Mouse (Mus musculus) liver, postnatal 0 days (tissue): ENCODE results near the gene Cib1. TPM values are rescaled to one million over a fixed set of nuclear protein-coding genes. Genes with fewer than 3 reads are reported as not detected.

Source experiments
- ATAC-seq: fragments of 200-750 bp; cut with Nextera tagmentation; 2 replicates; pipeline ENCODE4 v1.8.0; 2017; ENCODE audit warnings: mild to moderate bottlenecking, moderate library complexity
- DNase-seq: peaks from one replicate; pipeline ENCODE4 v3.0.0-alpha.2; 2016
- H3K27ac ChIP-seq: fragments of 300-500 bp; sonication (generic); 2 replicates; pipeline ENCODE4 v1.5.1; 2014; ENCODE audit warnings: antibody characterized with exemption, moderate library complexity, mild to moderate bottlenecking, low read depth
- H3K27me3 ChIP-seq: fragments of 300-500 bp; sonication (generic); 2 replicates; pipeline ENCODE4 v1.6.1; 2014; ENCODE audit warnings: low read length, control low read depth, mixed read lengths; ENCODE audit not compliant: insufficient read depth
- H3K36me3 ChIP-seq: fragments of 300-500 bp; sonication (generic); replicated peaks from 2 replicates; pipeline ENCODE4 v1.6.1; 2014; ENCODE audit warnings: mild to moderate bottlenecking, control low read depth, low read length, moderate library complexity, mixed read lengths; ENCODE audit not compliant: insufficient read depth
- H3K4me1 ChIP-seq: fragments of 300-500 bp; sonication (generic); 2 replicates; pipeline ENCODE4 v1.6.1; 2014; ENCODE audit warnings: antibody characterized with exemption, mild to moderate bottlenecking, control low read depth; ENCODE audit not compliant: insufficient read depth
- H3K4me2 ChIP-seq: fragments of 300-500 bp; sonication (generic); 2 replicates; pipeline ENCODE4 v1.6.1; 2014; ENCODE audit warnings: low read depth, mild to moderate bottlenecking, low read length, moderate library complexity, mixed read lengths
- H3K4me3 ChIP-seq: fragments of 300-500 bp; sonication (generic); 2 replicates; pipeline ENCODE4 v1.5.1; 2014; ENCODE audit warnings: low read depth, low read length
- H3K9ac ChIP-seq: fragments of 300-500 bp; sonication (generic); replicated peaks from 2 replicates; pipeline ENCODE4 v1.6.1; 2014; ENCODE audit warnings: mild to moderate bottlenecking, moderate library complexity
- H3K9me3 ChIP-seq: fragments of 300-500 bp; sonication (generic); 2 replicates; pipeline ENCODE4 v1.6.1; 2016; ENCODE audit warnings: mild to moderate bottlenecking, control low read depth, low read length, mixed read lengths
- CTCF ChIP-seq: sonication (generic); IDR thresholded peaks from 2 replicates; pipeline ENCODE4 v1.5.1; 2016; ENCODE audit warnings: antibody characterized with exemption, low read depth
- EP300 ChIP-seq: IDR thresholded peaks from 2 replicates; pipeline ENCODE4 v1.6.1; 2016; ENCODE audit warnings: antibody characterized with exemption, low read depth, mild to moderate bottlenecking
- WGBS: fragments of 180-500 bp; shearing (Covaris S2); extraction: QIAGEN DNeasy Blood & Tissue Kit; methylation state at CpG from one replicate; pipeline ENCODE4 v1.1.7; 2014; ENCODE audit not compliant: insufficient replicate concordance; 5-methylcytosine and 5-hydroxymethylcytosine counted together
- polyA plus RNA-seq: library from polyadenylated mRNA; unstranded; fragments of >200 nt; fragmentation: Nextera tagmentation; extraction: Ambion mirVana; gene quantifications from 2 replicates; pipeline ENCODE4 v1.2.1, GENCODE M21; 2015

The Cib1 gene
- polyA plus RNA-seq, 1 experiment from 2014 or later = 89.2 TPM

DNA sequence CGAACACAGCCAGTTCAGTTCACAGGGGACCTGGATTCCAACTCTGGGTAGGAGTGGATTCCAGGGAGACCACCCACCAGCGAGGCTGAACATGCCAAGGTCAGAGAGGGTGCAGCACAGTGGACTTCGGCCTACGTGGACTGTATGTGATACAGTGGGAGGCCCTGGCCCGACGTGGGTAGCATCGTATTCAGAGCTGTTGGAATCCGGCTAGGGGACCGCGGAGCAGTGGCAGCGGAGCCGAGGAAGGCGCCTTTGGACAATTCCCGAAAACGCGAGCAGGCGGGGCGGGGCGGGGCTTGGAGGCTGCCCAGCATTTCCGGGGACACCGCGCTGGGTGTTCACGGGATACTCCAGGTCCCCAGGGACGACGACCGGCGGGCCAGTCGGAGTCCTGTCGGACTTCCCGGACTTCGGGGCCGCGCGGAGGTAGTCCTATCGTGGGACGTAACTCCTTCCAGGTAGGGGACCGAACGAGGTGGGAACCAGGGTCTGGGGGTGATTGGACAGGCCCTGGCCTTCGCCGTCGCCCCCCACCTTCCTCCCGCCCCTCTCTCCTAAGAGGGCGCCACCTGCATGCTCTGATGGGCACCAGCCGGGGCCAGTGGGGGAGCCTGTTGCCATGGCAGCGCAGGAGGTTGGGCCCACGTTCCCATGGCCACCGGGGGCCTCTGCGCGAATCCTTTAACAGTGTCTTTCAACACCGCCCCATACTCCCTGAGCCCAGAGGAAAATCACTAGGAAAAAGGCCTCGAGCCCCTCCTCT, 45.9 kb downstream of the Cib1 start, which contains the start of gene Sema4b:
Gene Sema4b, plus strand, starts transcription at position 311 of the 766 bp plus-strand sequence.
- 4% methylated on average over 49 of the region's 51 CpGs for WGBS
- Histone ChIP-seq H3K4me3 (peak within 1 kb of the TSS; percentile 73), H3K36me3 (no peaks in the 10 kb centered on the region), H3K9me3 (no peaks in the 10 kb centered on the region), H3K9ac (peak within 1 kb of the TSS; percentile 64), H3K27me3 (no peaks in the 10 kb centered on the region), H3K4me1 (peaks cover 59% of the 10 kb centered on the region), H3K4me2 (peak within 1 kb of the TSS; percentile 93), H3K27ac (peak within 1 kb of the TSS; percentile 83)
- peak; percentile 54 for TF ChIP-seq CTCF
- no peak for TF ChIP-seq EP300
- DNase-seq (peak; percentile 89), ATAC-seq (peak; percentile 86)

- ATAC-seq (peak; percentile 67), DNase-seq (peak; percentile 70)
- WGBS = 25% methylated on average over 8 of the region's 8 CpGs
- H3K4me1 ChIP-seq = peaks cover 54% of the 10 kb centered on the region
- no peaks in the 10 kb centered on the region for H3K9me3 ChIP-seq
- TF ChIP-seq CTCF (no peak), EP300 (peak; percentile 91)
- H3K4me3 ChIP-seq = peak overlapping the region; percentile 73
- H3K9ac ChIP-seq = peak overlapping the region; percentile 64
- no peaks in the 10 kb centered on the region for H3K36me3 ChIP-seq
- H3K4me2 ChIP-seq = peak overlapping the region; percentile 93
- H3K27ac ChIP-seq = peak overlapping the region; percentile 83
- H3K27me3 ChIP-seq = no peaks in the 10 kb centered on the region
Observed at GRCm38 (mm10) chr7:80186021-80186420, 46.6 kb downstream of the Cib1 start.

DNA sequence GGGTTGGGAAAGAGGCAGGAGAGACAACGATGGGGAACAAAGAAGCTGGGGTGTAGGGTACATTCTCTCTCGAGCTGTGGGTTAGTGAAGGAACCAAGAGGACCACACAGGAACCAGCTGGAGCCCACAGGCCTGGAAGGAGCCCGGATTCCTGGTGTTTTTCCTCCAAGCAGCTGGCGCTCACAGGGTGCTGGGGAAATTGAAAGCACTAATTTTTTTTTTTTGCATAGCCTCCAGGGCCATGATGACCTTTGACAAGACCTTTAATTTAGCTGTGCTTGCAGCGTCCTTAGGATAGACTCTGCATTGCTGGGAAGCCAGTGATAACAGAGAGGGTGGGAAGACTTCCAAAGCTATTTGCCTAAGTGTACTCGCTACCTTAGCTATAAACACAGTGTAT, 47.6 kb downstream of the Cib1 start:
- peak overlapping the region; percentile 93; the same call in 1 of the 2 replicates for H3K4me2 ChIP-seq
- DNase-seq = no peak
- 36% methylated on average over 6 of the region's 6 CpGs for WGBS
- H3K27ac ChIP-seq = peak overlapping the region; percentile 83
- H3K36me3 ChIP-seq = no peaks in the 10 kb centered on the region
- ATAC-seq = no peak
- H3K4me3 ChIP-seq = no peak overlapping the region
- no peaks in the 10 kb centered on the region for H3K27me3 ChIP-seq
- H3K9ac ChIP-seq = no peak overlapping the region; the same call in 1 of the 2 replicates
- TF ChIP-seq EP300 = peak; percentile 33; the same call in 1 of the 2 replicates
- no peak for TF ChIP-seq CTCF
- H3K4me1 ChIP-seq = peaks cover 52% of the 10 kb centered on the region
- no peaks in the 10 kb centered on the region for H3K9me3 ChIP-seq

- no peak for TF ChIP-seq EP300
- TF ChIP-seq CTCF = no peak
- Histone ChIP-seq H3K27me3 (no peaks in the 10 kb centered on the region), H3K4me1 (peaks cover 52% of the 10 kb centered on the region), H3K9ac (no peak overlapping the region; the same call in 1 of the 2 replicates), H3K36me3 (no peaks in the 10 kb centered on the region), H3K27ac (peak overlapping the region; percentile 83), H3K4me3 (no peak overlapping the region), H3K9me3 (no peaks in the 10 kb centered on the region), H3K4me2 (no peak overlapping the region)
- 50% methylated on average over 4 of the region's 4 CpGs for WGBS
- no peak for ATAC-seq
- DNase-seq = no peak
Observed at GRCm38 (mm10) chr7:80184551-80184950, 48.1 kb downstream of the Cib1 start.

DNA sequence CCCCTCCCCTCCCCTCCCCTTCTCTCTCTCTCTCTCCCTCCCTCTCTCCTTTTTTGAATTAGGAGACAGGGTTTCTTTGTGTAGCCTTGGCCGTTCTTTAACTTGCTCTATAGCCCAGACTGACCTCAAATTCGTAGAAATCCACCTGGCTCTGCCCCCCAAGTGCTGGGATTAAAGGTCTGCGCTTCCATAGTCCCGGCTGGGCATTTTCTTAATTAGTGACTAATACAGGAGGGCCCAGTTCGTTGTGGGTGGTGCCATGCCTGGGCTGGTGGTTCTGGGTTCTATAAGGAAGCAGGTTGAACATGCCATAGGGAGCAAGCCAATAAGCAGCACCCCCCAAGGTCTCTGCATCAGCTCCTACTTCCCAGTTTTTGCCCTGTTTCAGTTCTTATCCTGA, 48.6 kb downstream of the Cib1 start:
- no peaks in the 10 kb centered on the region for H3K27me3 ChIP-seq
- H3K4me1 ChIP-seq = peaks cover 52% of the 10 kb centered on the region
- 66% methylated on average over 5 of the region's 5 CpGs for WGBS
- no peaks in the 10 kb centered on the region for H3K9me3 ChIP-seq
- DNase-seq (no peak), ATAC-seq (no peak)
- H3K36me3 ChIP-seq = no peaks in the 10 kb centered on the region
- no peak overlapping the region for H3K9ac ChIP-seq
- no peak overlapping the region for H3K4me3 ChIP-seq
- TF ChIP-seq CTCF = no peak
- no peak for TF ChIP-seq EP300
- 0 out of 2 replicates have a peak overlapping the region, but pooled peaks have one; percentile 13 for H3K27ac ChIP-seq
- H3K4me2 ChIP-seq = no peak overlapping the region

DNA sequence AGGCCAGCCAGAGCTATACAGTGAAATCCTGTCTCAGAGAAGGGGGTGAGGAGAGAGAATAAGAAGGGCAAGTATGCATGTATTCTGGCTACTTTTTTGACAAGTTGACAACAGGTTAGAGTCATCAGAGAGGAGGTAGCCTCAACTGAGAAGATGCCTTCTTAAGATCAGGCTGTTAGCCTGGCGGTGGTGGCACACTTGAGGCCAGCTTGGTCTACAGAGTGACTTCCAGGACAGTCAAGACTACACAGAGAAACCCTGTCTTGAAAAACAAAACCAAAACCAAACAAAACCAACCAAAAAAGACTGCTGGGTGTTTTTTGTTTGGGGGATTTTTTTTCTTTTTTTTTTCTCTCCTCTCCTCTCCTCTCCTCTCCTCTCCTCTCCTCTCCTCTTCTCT, 49.1 kb downstream of the Cib1 start:
- H3K36me3 ChIP-seq = no peaks in the 10 kb centered on the region
- no peaks in the 10 kb centered on the region for H3K27me3 ChIP-seq
- no peak for DNase-seq
- WGBS = 88% methylated on average over 1 of the region's 1 CpGs
- no peak overlapping the region for H3K9ac ChIP-seq
- no peak overlapping the region for H3K4me3 ChIP-seq
- H3K4me1 ChIP-seq = peaks cover 52% of the 10 kb centered on the region
- H3K27ac ChIP-seq = no peak overlapping the region
- H3K4me2 ChIP-seq = no peak overlapping the region
- no peak for ATAC-seq
- TF ChIP-seq EP300 (no peak), CTCF (no peak)
- no peaks in the 10 kb centered on the region for H3K9me3 ChIP-seq
